Mouse (Mus musculus): ENCODE results near the gene Pgs1.

DNA sequence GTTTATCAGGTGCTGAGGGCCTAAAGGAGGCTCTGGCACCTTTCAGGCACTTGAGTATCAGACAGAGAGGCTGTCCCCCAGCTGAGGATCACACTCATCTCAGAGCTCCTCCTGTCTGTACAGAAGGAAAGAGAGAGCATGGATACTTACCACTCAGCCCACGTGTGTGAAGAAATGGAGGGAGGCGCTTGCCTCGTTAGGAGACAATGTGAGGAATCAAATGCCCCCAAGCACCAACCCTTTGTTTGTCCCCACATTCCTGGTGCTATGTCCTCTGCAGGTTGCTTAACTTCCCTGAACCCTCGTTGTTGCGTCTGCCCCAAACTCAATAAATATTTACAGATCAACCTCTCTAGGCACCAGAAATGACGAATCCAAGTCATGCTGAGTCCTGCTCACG is 21.0 kb upstream of the Pgs1 start:
- TF ChIP-seq CTCF (IDR thresholded peaks at IDR 0.05; ENCODE audit: low read depth, low read length) (no peak), GATA1 (IDR thresholded peaks at IDR 0.05; ENCODE audit: borderline replicate concordance, low read length) (no peak), TAL1 (conservative IDR thresholded peaks at IDR 0.05; ENCODE audit: low read depth, low read length) (no peak)
